Mouse (Mus musculus) midbrain, postnatal 0 days (tissue): ENCODE measurements around the gene Ctps2. TPM values are rescaled to one million over a fixed set of nuclear protein-coding genes. Genes with fewer than 3 reads are reported as not detected.

Experiments
- ATAC-seq: fragments of 200-750 bp; cut with Nextera tagmentation; 2 replicates; pipeline ENCODE4 v1.8.0; 2017; ENCODE audit warnings: moderate number of reproducible peaks, mild to moderate bottlenecking, moderate TSS enrichment, moderate library complexity; ENCODE audit not compliant: low FRiP score
- DNase-seq: peaks from one replicate; pipeline ENCODE4 v3.0.0-alpha.2; 2015; ENCODE audit warnings: low spot score
- H3K27ac ChIP-seq: fragments of 300-500 bp; sonication (generic); 2 replicates; pipeline ENCODE4 v1.5.1; 2014; ENCODE audit warnings: low read depth, mild to moderate bottlenecking, low read length, mixed read lengths
- H3K27me3 ChIP-seq: fragments of 300-500 bp; sonication (generic); 2 replicates; pipeline ENCODE4 v1.6.1; 2014; ENCODE audit warnings: low read length, control low read depth, mixed read lengths; ENCODE audit not compliant: insufficient read depth
- H3K36me3 ChIP-seq: fragments of 300-500 bp; sonication (generic); 2 replicates; pipeline ENCODE4 v1.6.1; 2014; ENCODE audit warnings: low read length, control low read depth, mixed read lengths; ENCODE audit not compliant: insufficient read depth
- H3K4me1 ChIP-seq: fragments of 300-500 bp; sonication (generic); 2 replicates; pipeline ENCODE4 v1.6.1; 2014; ENCODE audit warnings: mild to moderate bottlenecking, control low read depth, antibody characterized with exemption, low read length, mixed read lengths; ENCODE audit not compliant: insufficient read depth
- H3K4me2 ChIP-seq: fragments of 300-500 bp; sonication (generic); 2 replicates; pipeline ENCODE4 v1.6.1; 2014; ENCODE audit warnings: low read depth, mild to moderate bottlenecking, low read length, mixed read lengths; ENCODE audit not compliant: poor library complexity, severe bottlenecking
- H3K4me3 ChIP-seq: fragments of 300-500 bp; sonication (generic); 2 replicates; pipeline ENCODE4 v1.5.1; 2014; ENCODE audit warnings: low read depth, mild to moderate bottlenecking, low read length, moderate library complexity
- H3K9ac ChIP-seq: fragments of 300-500 bp; sonication (generic); replicated peaks from 2 replicates; pipeline ENCODE4 v1.6.1; 2014; ENCODE audit warnings: mild to moderate bottlenecking, low read length, moderate library complexity, mixed read lengths; ENCODE audit not compliant: poor library complexity, severe bottlenecking
- H3K9me3 ChIP-seq: fragments of 300-500 bp; sonication (generic); 2 replicates; pipeline ENCODE4 v1.6.1; 2016; ENCODE audit warnings: low read length, control low read depth
- CTCF ChIP-seq: IDR thresholded peaks from 2 replicates; pipeline ENCODE4 v1.5.1; 2016; ENCODE audit warnings: antibody characterized with exemption, mild to moderate bottlenecking
- WGBS: fragments of 180-500 bp; shearing (Covaris S2); extraction: QIAGEN DNeasy Blood & Tissue Kit; methylation state at CpG from one replicate; pipeline ENCODE4 v1.1.7; 2014; 5-methylcytosine and 5-hydroxymethylcytosine counted together
- polyA plus RNA-seq: library from polyadenylated mRNA; unstranded; fragments of >200 nt; fragmentation: Nextera tagmentation; extraction: Ambion mirVana; gene quantifications from 2 replicates; pipeline ENCODE4 v1.2.1, GENCODE M21; 2015
- total RNA-seq: library from RNA; depleted of rRNA; stranded (reverse); fragments of >200 nt; gene quantifications from 2 replicates; pipeline ENCODE4 v1.2.3, GENCODE M21; 2014

Ctps2 gene
- total and polyA plus RNA-seq, 2 experiments from 2014 or later: 58.8 to 85.4 TPM

GRCm38 (mm10) chrX:162957921-162958320 lies 56.9 kb downstream of the Ctps2 start:
- Histone ChIP-seq H3K36me3 (no peaks in the 10 kb centered on the region), H3K4me1 (no peaks in the 10 kb centered on the region), H3K9me3 (no peaks in the 10 kb centered on the region), H3K27ac (no peak overlapping the region), H3K9ac (no peak overlapping the region), H3K4me3 (no peak overlapping the region), H3K27me3 (no peaks in the 10 kb centered on the region), H3K4me2 (no peak overlapping the region)
- no peak for DNase-seq
- ATAC-seq: no peak
- 85% methylated on average over 3 of the region's 3 CpGs for WGBS
- TF ChIP-seq CTCF: no peak

GRCm38 (mm10) chrX:162963840-162964239 lies 62.8 kb downstream of the Ctps2 start:
- Histone ChIP-seq H3K4me2 (no peak overlapping the region), H3K4me3 (no peak overlapping the region), H3K27ac (no peak overlapping the region), H3K36me3 (no peaks in the 10 kb centered on the region), H3K9me3 (no peaks in the 10 kb centered on the region), H3K9ac (no peak overlapping the region), H3K27me3 (no peaks in the 10 kb centered on the region), H3K4me1 (no peaks in the 10 kb centered on the region)
- no peak for TF ChIP-seq CTCF
- no peak for DNase-seq
- 52% methylated on average over 4 of the region's 4 CpGs for WGBS
- no peak for ATAC-seq

GRCm38 (mm10) chrX:162964383-162964782 lies 63.3 kb downstream of the Ctps2 start, which contains the start of gene S100g:
Gene S100g, minus strand, starts transcription at chrX:162964599.
- 48% methylated on average over 3 of the region's 3 CpGs for WGBS
- DNase-seq (no peak), ATAC-seq (no peak)
- no peaks in the 10 kb centered on the region for H3K4me1 ChIP-seq
- no peaks in the 10 kb centered on the region for H3K9me3 ChIP-seq
- TF ChIP-seq CTCF: no peak
- no peaks in the 10 kb centered on the region for H3K36me3 ChIP-seq
- no peak within 1 kb of the TSS for H3K27ac ChIP-seq
- H3K27me3 ChIP-seq: no peaks in the 10 kb centered on the region
- H3K9ac ChIP-seq: no peak within 1 kb of the TSS
- H3K4me3 ChIP-seq: no peak within 1 kb of the TSS
- no peak within 1 kb of the TSS for H3K4me2 ChIP-seq

GRCm38 (mm10) chrX:162967456-162967855 lies 66.4 kb downstream of the Ctps2 start:
- Histone ChIP-seq H3K36me3 (no peaks in the 10 kb centered on the region), H3K4me2 (no peak overlapping the region), H3K4me1 (no peaks in the 10 kb centered on the region), H3K27me3 (no peaks in the 10 kb centered on the region), H3K9me3 (no peaks in the 10 kb centered on the region), H3K4me3 (no peak overlapping the region), H3K27ac (no peak overlapping the region), H3K9ac (no peak overlapping the region)
- DNase-seq (no peak), ATAC-seq (no peak)
- no peak for TF ChIP-seq CTCF
- WGBS: 73% methylated on average over 8 of the region's 8 CpGs

GRCm38 (mm10) chrX:162976194-162976593 lies 75.2 kb downstream of the Ctps2 start:
- DNase-seq (no peak), ATAC-seq (no peak)
- no peaks in the 10 kb centered on the region for H3K27me3 ChIP-seq
- H3K27ac ChIP-seq: no peak overlapping the region
- 0 out of 2 replicates have a peak, but pooled peaks cover 3% of the 10 kb centered on the region for H3K36me3 ChIP-seq
- WGBS: 84% methylated on average over 3 of the region's 3 CpGs
- no peak for TF ChIP-seq CTCF
- no peaks in the 10 kb centered on the region for H3K4me1 ChIP-seq
- H3K9me3 ChIP-seq: no peaks in the 10 kb centered on the region
- H3K4me2 ChIP-seq: no peak overlapping the region
- H3K4me3 ChIP-seq: no peak overlapping the region
- H3K9ac ChIP-seq: no peak overlapping the region

GRCm38 (mm10) chrX:162986876-162987495 lies 85.9 kb downstream of the Ctps2 start:
- Histone ChIP-seq H3K9me3 (no peaks in the 10 kb centered on the region), H3K9ac (no peak overlapping the region), H3K27me3 (no peaks in the 10 kb centered on the region), H3K4me3 (no peak overlapping the region), H3K4me2 (no peak overlapping the region), H3K27ac (no peak overlapping the region), H3K36me3 (no peaks in the 10 kb centered on the region), H3K4me1 (no peaks in the 10 kb centered on the region)
- TF ChIP-seq CTCF: no peak
- ATAC-seq (no peak), DNase-seq (no peak)
- 96% methylated on average over 10 of the region's 10 CpGs for WGBS
